In the genomic region with DNA sequence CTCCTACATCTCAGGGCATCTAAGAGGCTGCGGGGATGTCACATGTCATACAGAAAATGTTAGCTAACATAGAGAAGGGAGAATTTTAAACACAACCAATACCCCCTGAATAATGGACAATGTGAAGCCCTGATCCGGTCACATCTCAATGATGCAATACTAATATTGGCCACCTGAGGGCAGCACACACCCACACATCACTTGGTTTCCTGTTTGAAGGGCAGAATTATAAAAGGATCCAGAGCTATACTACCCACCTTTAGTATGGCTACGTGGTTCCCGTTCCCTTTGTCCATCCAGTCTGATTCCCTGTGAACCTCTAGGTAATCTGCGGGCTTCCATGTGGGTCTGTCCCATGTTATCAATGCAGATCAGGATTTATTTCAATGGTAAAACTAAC, we compare ENCODE assay signal across 9 mouse cellular contexts. TPM values are rescaled to one million over a fixed set of nuclear protein-coding genes. Genes with fewer than 3 reads are reported as not detected.
A peak's percentile ranks its signal among the peaks of the same experiment; 100 is the strongest.
DNase-seq lines count a peak whose midpoint lies in the region; ATAC-seq and TF ChIP-seq lines count a peak whose summit lies in the region.
"Had no signal": no experiment of that assay in that cellular context is flagged by ENCODE, and none has a peak within 500 bp of the region (broad histone marks: within the 10 kb centered on the region; RNA-seq: fewer than 3 reads in every experiment).

No protein-coding gene starts in this region.

- TF ChIP-seq CTCF in E14TG2a.4 (conservative IDR thresholded peaks at IDR 0.05; ENCODE audit: low read length) = peak; percentile 69
- TF ChIP-seq CTCF in liver, postnatal 0 days (IDR thresholded peaks at IDR 0.05; ENCODE audit: low read depth) = peak; percentile 86

- DNase-seq in 3T3-L1 (ENCODE audit: low read depth, low spot score) = peak; percentile 83
- DNase-seq in cerebellum, adult 18-20 months = peak; percentile 61 to 81
- peak; percentile 64 for DNase-seq in kidney, adult 9 months
- peak; percentile 68 for DNase-seq in liver, postnatal 0 days
- peak; percentile 4 for DNase-seq in yolk sac, embryonic 10.5 days (ENCODE audit: low spot score)

- H3K27ac ChIP-seq in forebrain, embryonic 16.5 days (ENCODE audit: low read length) = no peak overlapping the region
- no peak overlapping the region for H3K27ac ChIP-seq in liver, postnatal 0 days (ENCODE audit: low read depth)
- H3K27ac ChIP-seq in neural tube, embryonic 15.5 days (replicated peaks) = no peak overlapping the region
- H3K27ac ChIP-seq: heart, embryonic 13.5 days had no signal

- no peaks in the 10 kb centered on the region for H3K9me3 ChIP-seq in E14TG2a.4 (ENCODE audit: low read length)
- H3K9me3 ChIP-seq in forebrain, embryonic 16.5 days (ENCODE audit: control insufficient read depth, low read length) = no peaks in the 10 kb centered on the region
- no peaks in the 10 kb centered on the region for H3K9me3 ChIP-seq in liver, postnatal 0 days (ENCODE audit: low read length)
- H3K9me3 ChIP-seq in neural tube, embryonic 15.5 days (replicated peaks) = no peaks in the 10 kb centered on the region
- H3K9me3 ChIP-seq: heart, embryonic 13.5 days had no signal

- peaks cover 9% of the 10 kb centered on the region; the same call in 1 of the 2 replicates for H3K4me1 ChIP-seq in E14TG2a.4 (replicated peaks; ENCODE audit: low read depth, low read length)
- peaks cover 7% of the 10 kb centered on the region for H3K4me1 ChIP-seq in forebrain, embryonic 16.5 days (replicated peaks; ENCODE audit: control insufficient read depth, insufficient read depth, low read length)
- H3K4me1 ChIP-seq in liver, postnatal 0 days (ENCODE audit: insufficient read depth) = no peaks in the 10 kb centered on the region
- peaks cover 19% of the 10 kb centered on the region for H3K4me1 ChIP-seq in neural tube, embryonic 15.5 days
- H3K4me1 ChIP-seq: heart, embryonic 13.5 days had no signal

- H3K4me3 ChIP-seq in E14TG2a.4 (replicated peaks; ENCODE audit: low read length) = no peak overlapping the region
- no peak overlapping the region for H3K4me3 ChIP-seq in forebrain, embryonic 16.5 days (replicated peaks; ENCODE audit: low read length)
- H3K4me3 ChIP-seq in liver, postnatal 0 days (ENCODE audit: low read depth, low read length) = no peak overlapping the region
- H3K4me3 ChIP-seq in neural tube, embryonic 15.5 days (replicated peaks) = no peak overlapping the region
- H3K4me3 ChIP-seq: heart, embryonic 13.5 days had no signal

- no peaks in the 10 kb centered on the region for H3K36me3 ChIP-seq in E14TG2a.4 (ENCODE audit: insufficient read depth, low read length)
- no peaks in the 10 kb centered on the region for H3K36me3 ChIP-seq in forebrain, embryonic 16.5 days (ENCODE audit: control insufficient read depth, insufficient read depth)
- H3K36me3 ChIP-seq in liver, postnatal 0 days (replicated peaks; ENCODE audit: insufficient read depth, low read length) = no peaks in the 10 kb centered on the region
- H3K36me3 ChIP-seq in neural tube, embryonic 15.5 days = no peaks in the 10 kb centered on the region
- H3K36me3 ChIP-seq: heart, embryonic 13.5 days had no signal

- 11% methylated on average over 5 of the region's 5 CpGs for WGBS in forebrain, embryonic 16.5 days
- 11% methylated on average over 5 of the region's 5 CpGs for WGBS in liver, postnatal 0 days (ENCODE audit: insufficient replicate concordance)
- 8% methylated on average over 5 of the region's 5 CpGs for WGBS in neural tube, embryonic 15.5 days

- no peak for TF ChIP-seq EP300 in liver, postnatal 0 days (IDR thresholded peaks at IDR 0.05; ENCODE audit: low read depth)

- no peak overlapping the region for H3K4me2 ChIP-seq in forebrain, embryonic 16.5 days (ENCODE audit: low read length)
- no peak overlapping the region for H3K4me2 ChIP-seq in liver, postnatal 0 days (ENCODE audit: low read depth, low read length)
- H3K4me2 ChIP-seq in neural tube, embryonic 15.5 days = no peak overlapping the region
- H3K4me2 ChIP-seq: heart, embryonic 13.5 days had no signal

- peak; percentile 41 for ATAC-seq in forebrain, embryonic 16.5 days
- no peak for ATAC-seq in liver, postnatal 0 days
- 0 out of 2 replicates have a peak, but pooled peaks have one; percentile 34 for ATAC-seq in neural tube, embryonic 15.5 days (ENCODE audit: low FRiP score)

- peaks cover 27% of the 10 kb centered on the region for H3K27me3 ChIP-seq in E14TG2a.4 (ENCODE audit: insufficient read depth, low read length)
- H3K27me3 ChIP-seq in forebrain, embryonic 16.5 days (replicated peaks; ENCODE audit: control insufficient read depth, insufficient read depth, low read length) = peaks cover 3% of the 10 kb centered on the region
- peaks cover 4% of the 10 kb centered on the region; the same call in 1 of the 2 replicates for H3K27me3 ChIP-seq in liver, postnatal 0 days (ENCODE audit: insufficient read depth, low read length)
- H3K27me3 ChIP-seq in neural tube, embryonic 15.5 days (replicated peaks) = peaks cover 25% of the 10 kb centered on the region

- H3K9ac ChIP-seq in forebrain, embryonic 16.5 days (replicated peaks; ENCODE audit: low read depth, low read length) = no peak overlapping the region
- H3K9ac ChIP-seq in liver, postnatal 0 days (replicated peaks) = no peak overlapping the region
- H3K9ac ChIP-seq in neural tube, embryonic 15.5 days (replicated peaks) = no peak overlapping the region
- H3K9ac ChIP-seq: heart, embryonic 13.5 days had no signal

RNA-seq across cellular contexts. Expression of gene Slc6a11, which starts 41.4 kb away (rescaled TPM):
- polyA plus RNA-seq in forebrain, embryonic 16.5 days (2015; fragmentation: Nextera tagmentation; extraction: Ambion mirVana) = 16.5 and 18.6 TPM in 2 replicates
- 0.04 and 0.05 TPM in 2 replicates for polyA plus RNA-seq in liver, postnatal 0 days (2015; fragmentation: Nextera tagmentation; extraction: Ambion mirVana)
- 104 and 111 TPM in 2 replicates for polyA plus RNA-seq in neural tube, embryonic 15.5 days (2015; fragmentation: Nextera tagmentation; extraction: Ambion mirVana)
- polyA plus RNA-seq: heart, embryonic 13.5 days had no signal

RNA-seq across cellular contexts. Expression of gene Atp2b2, which starts 47.2 kb away (rescaled TPM):
- polyA plus RNA-seq in forebrain, embryonic 16.5 days (2015; fragmentation: Nextera tagmentation; extraction: Ambion mirVana) = 30.7 and 32.2 TPM in 2 replicates
- 0.20 and 0.41 TPM in 2 replicates for polyA plus RNA-seq in liver, postnatal 0 days (2015; fragmentation: Nextera tagmentation; extraction: Ambion mirVana)
- polyA plus RNA-seq in neural tube, embryonic 15.5 days (2015; fragmentation: Nextera tagmentation; extraction: Ambion mirVana) = 31.5 and 37.9 TPM in 2 replicates

Comparison
In these comparisons a context has a peak if more than half of its experiments do, and no peak if none do; other contexts are left out.
1. DNase-seq: peak in every context shown above with its lines; median percentile 83 in 3T3-L1; 71 in cerebellum, adult 18-20 months; 68 in liver, postnatal 0 days; 64 in kidney, adult 9 months; 4 in yolk sac, embryonic 10.5 days.
2. RNA of gene Slc6a11, which starts 41.4 kb away (polyA plus RNA-seq): 104 to 111 TPM in neural tube, embryonic 15.5 days and 16.5 to 18.6 TPM in forebrain, embryonic 16.5 days; 0.04 to 0.05 TPM in liver, postnatal 0 days; every median in the first group is over 10 times any median in the second.
3. RNA of gene Atp2b2, which starts 47.2 kb away (polyA plus RNA-seq): 31.5 to 37.9 TPM in neural tube, embryonic 15.5 days and 30.7 to 32.2 TPM in forebrain, embryonic 16.5 days; 0.20 to 0.41 TPM in liver, postnatal 0 days; every median in the first group is over 10 times any median in the second.